Mouse (Mus musculus): ENCODE measurements around the gene Skint2.

The Skint2 gene

DNA sequence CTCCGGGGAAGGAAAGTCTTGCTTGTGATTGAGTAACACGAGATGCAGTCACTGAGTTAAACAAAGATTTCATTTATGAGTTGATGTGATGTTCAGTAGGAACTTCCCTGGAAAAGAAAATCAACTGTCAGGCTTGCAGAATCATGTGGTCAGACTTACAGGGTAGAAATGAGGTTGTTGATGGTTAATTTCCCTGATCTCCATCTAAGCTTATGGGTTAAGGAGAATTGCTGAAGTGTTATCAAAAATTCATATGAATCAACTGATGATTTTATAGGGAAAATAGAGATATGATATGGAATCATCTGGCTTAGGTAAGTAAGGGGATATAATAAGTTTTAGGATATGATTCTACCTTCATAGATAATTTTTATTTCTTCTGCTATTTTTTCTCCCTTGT, at the start of gene Skint2:
TSS of gene Skint2 (plus strand) at position 301 of the 400 bp plus-strand sequence.
- DNase-seq (ENCODE audit: low spot score) = no peak
